Mouse (Mus musculus) G1E (cell line): Measurements from ENCODE around the gene N4bp2l1. TPM values are rescaled to one million over a fixed set of nuclear protein-coding genes. Genes with fewer than 3 reads are reported as not detected.
A peak's percentile ranks its signal among the peaks of the same experiment; 100 is the strongest.

Experiments
- ATAC-seq: 2 replicates; pipeline ENCODE4 v1.8.0; 2016; ENCODE audit warnings: mild to moderate bottlenecking; ENCODE audit not compliant: insufficient number of reproducible peaks, poor library complexity, low FRiP score, severe bottlenecking; ENCODE audit errors: extremely low read depth
- DNase-seq: peaks from one replicate; pipeline ENCODE4 v3.0.0; 2012; ENCODE audit warnings: low spot score
- H3K27me3 ChIP-seq: 2 replicates; pipeline ENCODE4 v1.6.1; 2012; ENCODE audit warnings: mild to moderate bottlenecking, low read length, inconsistent platforms; ENCODE audit not compliant: insufficient read depth
- H3K36me3 ChIP-seq: replicated peaks from 2 replicates; pipeline ENCODE3; 2012; ENCODE audit warnings: mild to moderate bottlenecking, inconsistent platforms
- H3K4me1 ChIP-seq: 2 replicates; pipeline ENCODE4 v1.6.1; 2012; ENCODE audit warnings: low read depth, low read length, inconsistent platforms, mixed read lengths; ENCODE audit not compliant: insufficient read depth
- H3K4me3 ChIP-seq: 2 replicates; pipeline ENCODE4 v1.5.1; 2012; ENCODE audit warnings: low read depth, mild to moderate bottlenecking, inconsistent platforms, low read length, moderate library complexity, mixed read lengths
- H3K9me3 ChIP-seq: replicated peaks from 2 replicates; pipeline ENCODE4 v1.6.1; 2012; ENCODE audit warnings: inconsistent platforms
- CTCF ChIP-seq: IDR thresholded peaks from 2 replicates; pipeline ENCODE4 v1.5.1; 2012; ENCODE audit warnings: low read depth, low read length, inconsistent platforms, mixed read lengths
- GATA1 ChIP-seq: IDR thresholded peaks from 2 replicates; pipeline ENCODE4 v1.6.1; 2012; ENCODE audit warnings: borderline replicate concordance, low read length, inconsistent platforms, mixed read lengths
- GATA2 ChIP-seq: IDR thresholded peaks from 2 replicates; pipeline ENCODE4 v1.6.1; 2012; ENCODE audit warnings: low read depth, low read length, inconsistent platforms, borderline replicate concordance
- POLR2AphosphoS5 ChIP-seq: IDR thresholded peaks from 2 replicates; pipeline ENCODE4 v1.6.1; 2012; ENCODE audit warnings: low read depth, low read length, inconsistent platforms; ENCODE audit not compliant: insufficient replicate concordance
- TAL1 ChIP-seq: conservative IDR thresholded peaks from 2 replicates; pipeline ENCODE4 v1.6.1; 2012; ENCODE audit warnings: low read depth, low read length, inconsistent platforms, mixed read lengths
- polyA plus RNA-seq: library from polyadenylated mRNA; stranded (reverse); fragments of >175 nt; gene quantifications from 2 replicates; pipeline ENCODE4 v1.2.3, GENCODE M21; 2012
- total RNA-seq, 2 experiments: library from RNA; stranded (forward) in 1 of 2; stranded (reverse) in 1 of 2; fragments of 200-1000 nt in 1 of 2; fragments of >200 nt in 1 of 2; fragmentation: Nextera tagmentation in 1 of 2; gene quantifications; 2 replicates each; pipeline ENCODE4 v1.2.3; 2014 to 2017

Gene N4bp2l1
- total and polyA plus RNA-seq, 3 experiments: 4.0 to 12.0 (median 5.5) TPM

DNA sequence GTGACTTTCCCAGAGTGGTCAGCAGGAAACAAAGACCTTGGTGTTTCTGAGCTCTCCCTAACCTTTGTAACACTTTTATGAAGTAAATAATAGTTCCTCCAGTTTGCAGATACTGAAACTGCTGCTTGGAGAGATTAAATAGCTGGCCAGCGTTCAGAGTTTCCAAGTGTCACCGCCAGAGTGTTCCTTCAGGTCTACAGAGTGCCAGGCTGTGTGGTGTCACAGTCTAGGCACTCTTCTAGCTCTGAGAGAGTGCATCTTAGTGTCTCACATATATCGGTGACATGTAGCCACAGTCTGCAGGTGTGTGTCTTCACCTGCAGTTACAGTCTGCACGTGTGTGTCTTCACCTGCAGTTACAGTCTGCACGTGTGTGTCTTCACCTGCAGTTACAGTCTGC lies 13.8 kb downstream of the N4bp2l1 start:
- no peaks in the 10 kb centered on the region for H3K9me3 ChIP-seq
- no peak for ATAC-seq
- DNase-seq: no peak
- no peaks in the 10 kb centered on the region for H3K36me3 ChIP-seq
- TF ChIP-seq CTCF: no peak
- no peak for TF ChIP-seq TAL1
- TF ChIP-seq GATA1: no peak
- no peak for TF ChIP-seq POLR2AphosphoS5
- H3K4me3 ChIP-seq: no peak overlapping the region
- peaks cover 16% of the 10 kb centered on the region for H3K4me1 ChIP-seq
- H3K27me3 ChIP-seq: peaks cover 13% of the 10 kb centered on the region; the same call in 1 of the 2 replicates

DNA sequence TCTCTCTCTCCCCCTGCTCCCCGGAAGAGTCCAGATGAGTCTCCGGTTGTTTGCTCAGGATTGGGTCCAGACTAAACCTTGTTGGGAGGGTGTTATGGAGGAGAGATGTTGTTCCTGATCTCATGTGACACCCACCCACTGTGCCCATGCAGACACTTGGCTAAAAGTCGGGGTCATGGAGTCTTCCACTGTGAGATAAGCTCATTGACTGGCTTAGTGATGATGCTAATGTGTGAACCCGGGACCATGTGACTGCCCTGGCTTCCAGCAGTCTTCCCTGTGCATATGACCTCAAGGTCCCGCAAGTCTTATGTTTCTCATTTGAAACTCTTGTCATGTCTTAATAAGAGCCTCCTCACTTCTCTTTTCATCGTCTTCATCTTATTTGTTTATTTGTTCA lies 15.8 kb downstream of the N4bp2l1 start:
- no peaks in the 10 kb centered on the region for H3K9me3 ChIP-seq
- H3K4me1 ChIP-seq: peaks cover 22% of the 10 kb centered on the region
- no peaks in the 10 kb centered on the region for H3K36me3 ChIP-seq
- DNase-seq: no peak
- H3K4me3 ChIP-seq: no peak overlapping the region
- peaks cover 13% of the 10 kb centered on the region; the same call in 1 of the 2 replicates for H3K27me3 ChIP-seq
- TF ChIP-seq CTCF: no peak
- no peak for TF ChIP-seq TAL1
- TF ChIP-seq GATA2: no peak
- TF ChIP-seq GATA1: no peak
- no peak for TF ChIP-seq POLR2AphosphoS5
- no peak for ATAC-seq

DNA sequence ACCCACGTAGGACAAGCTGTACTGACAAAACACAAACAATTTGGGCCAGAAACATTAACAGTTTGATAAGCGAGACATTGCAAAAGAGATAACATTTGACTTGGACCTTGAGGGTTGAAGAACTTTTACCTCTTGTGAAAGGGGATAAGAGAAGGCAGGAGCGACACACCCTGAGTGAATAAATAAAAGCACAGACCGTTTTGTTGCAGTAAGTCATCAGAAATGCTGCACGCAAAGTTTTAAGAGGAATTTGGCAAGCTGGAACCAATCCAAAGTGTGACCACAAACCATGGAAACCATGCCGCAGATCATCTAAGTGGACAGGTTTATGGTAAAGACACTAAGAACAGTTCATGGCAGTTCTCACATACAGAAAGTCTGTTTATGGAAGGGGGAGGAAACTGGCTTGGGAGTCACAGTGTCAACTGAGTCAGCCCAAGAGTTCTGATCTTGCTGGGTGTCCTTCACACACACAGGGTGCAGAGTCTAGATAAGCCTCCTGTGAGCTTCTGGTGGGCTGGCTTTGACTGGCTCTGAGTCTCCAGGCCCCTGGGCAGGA lies 18.3 kb downstream of the N4bp2l1 start:
- Histone ChIP-seq H3K4me3 (no peak overlapping the region), H3K9me3 (no peaks in the 10 kb centered on the region)

DNA sequence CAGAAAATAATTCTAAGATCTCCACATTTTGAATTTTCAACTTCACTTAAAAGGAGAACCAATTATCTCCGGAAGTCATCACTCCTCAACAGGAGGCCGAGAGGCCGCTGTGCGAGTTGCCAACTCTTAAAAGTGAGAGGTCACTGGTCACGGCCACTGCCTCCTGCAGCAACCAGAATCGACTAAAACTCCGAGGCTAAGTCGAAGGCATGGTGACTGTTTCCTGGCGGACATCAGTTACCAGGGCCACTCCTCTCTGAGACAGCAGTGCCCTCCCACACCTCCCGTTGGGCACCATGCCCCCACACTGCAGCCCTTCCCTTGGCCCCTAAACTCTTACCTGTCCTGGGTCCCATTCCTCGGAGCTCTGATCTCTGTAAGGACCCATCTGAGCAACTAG lies 20.2 kb downstream of the N4bp2l1 start:
- ATAC-seq (no peak), DNase-seq (no peak)
- Histone ChIP-seq H3K9me3 (no peaks in the 10 kb centered on the region), H3K4me3 (no peak overlapping the region), H3K36me3 (peaks cover 14% of the 10 kb centered on the region), H3K27me3 (peaks cover 10% of the 10 kb centered on the region; the same call in 1 of the 2 replicates), H3K4me1 (peaks cover 14% of the 10 kb centered on the region)
- TF ChIP-seq CTCF: no peak
- no peak for TF ChIP-seq TAL1
- no peak for TF ChIP-seq GATA1
- TF ChIP-seq GATA2: no peak
- no peak for TF ChIP-seq POLR2AphosphoS5

More for the DNA sequence above, 18.3 kb downstream of the N4bp2l1 start:
- DNase-seq (peak; percentile 13), ATAC-seq (peak; percentile 67)
- H3K36me3 ChIP-seq: no peaks in the 10 kb centered on the region
- H3K27me3 ChIP-seq: peaks cover 10% of the 10 kb centered on the region; the same call in 1 of the 2 replicates
- H3K4me1 ChIP-seq: peaks cover 14% of the 10 kb centered on the region
- TF ChIP-seq GATA1 (no peak), TAL1 (no peak), POLR2AphosphoS5 (no peak), GATA2 (no peak), CTCF (no peak)

DNA sequence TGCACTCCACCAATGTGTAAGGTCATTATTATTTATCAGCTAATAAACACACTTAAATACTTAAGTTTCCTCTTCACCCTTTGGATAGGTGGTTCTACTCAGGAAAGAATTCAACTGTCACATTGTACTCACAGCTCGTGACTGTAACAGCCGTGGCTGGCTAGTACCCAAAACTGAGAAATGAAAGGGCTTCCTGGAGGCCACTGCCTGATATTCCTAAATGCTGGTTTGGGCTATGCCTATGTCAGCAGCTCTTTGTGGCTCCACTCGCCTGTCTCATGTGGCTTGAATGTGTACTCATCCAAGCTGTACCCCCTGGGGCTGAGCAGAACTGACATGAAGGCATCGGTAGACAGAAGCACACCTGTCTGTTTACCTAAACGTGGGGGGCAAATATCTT lies 22.1 kb downstream of the N4bp2l1 start:
- Histone ChIP-seq H3K36me3 (peaks cover 29% of the 10 kb centered on the region), H3K9me3 (no peaks in the 10 kb centered on the region), H3K4me1 (peaks cover 14% of the 10 kb centered on the region), H3K27me3 (peaks cover 5% of the 10 kb centered on the region; the same call in 1 of the 2 replicates), H3K4me3 (no peak overlapping the region)
- no peak for TF ChIP-seq TAL1
- TF ChIP-seq POLR2AphosphoS5: no peak
- TF ChIP-seq GATA2: no peak
- no peak for TF ChIP-seq GATA1
- no peak for TF ChIP-seq CTCF
- DNase-seq: no peak
- no peak for ATAC-seq

DNA sequence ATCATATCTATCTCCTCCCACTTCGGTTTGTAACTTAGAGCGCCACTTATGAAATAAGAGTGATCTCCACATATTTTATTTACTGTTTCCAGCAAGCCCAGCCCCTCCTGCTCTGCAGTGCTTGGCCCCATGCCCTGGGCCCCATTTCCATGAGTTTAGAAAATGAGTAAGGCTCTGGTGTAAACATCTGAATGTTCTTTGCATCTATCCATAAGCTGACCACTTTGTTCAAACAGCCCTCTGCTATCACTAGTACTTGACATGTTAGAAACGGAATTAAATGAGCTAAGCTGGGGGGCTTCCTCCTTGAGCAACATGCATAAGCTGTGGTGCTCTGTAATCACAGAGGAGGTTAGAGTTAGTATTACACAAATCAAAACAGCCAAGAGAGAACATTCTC lies 22.6 kb downstream of the N4bp2l1 start:
- peaks cover 5% of the 10 kb centered on the region; the same call in 1 of the 2 replicates for H3K27me3 ChIP-seq
- no peak for ATAC-seq
- H3K36me3 ChIP-seq: peaks cover 33% of the 10 kb centered on the region
- no peak overlapping the region for H3K4me3 ChIP-seq
- TF ChIP-seq POLR2AphosphoS5 (no peak), GATA1 (no peak), TAL1 (no peak), GATA2 (no peak), CTCF (no peak)
- H3K9me3 ChIP-seq: no peaks in the 10 kb centered on the region
- DNase-seq: no peak
- peaks cover 14% of the 10 kb centered on the region for H3K4me1 ChIP-seq
